In the genomic region with DNA sequence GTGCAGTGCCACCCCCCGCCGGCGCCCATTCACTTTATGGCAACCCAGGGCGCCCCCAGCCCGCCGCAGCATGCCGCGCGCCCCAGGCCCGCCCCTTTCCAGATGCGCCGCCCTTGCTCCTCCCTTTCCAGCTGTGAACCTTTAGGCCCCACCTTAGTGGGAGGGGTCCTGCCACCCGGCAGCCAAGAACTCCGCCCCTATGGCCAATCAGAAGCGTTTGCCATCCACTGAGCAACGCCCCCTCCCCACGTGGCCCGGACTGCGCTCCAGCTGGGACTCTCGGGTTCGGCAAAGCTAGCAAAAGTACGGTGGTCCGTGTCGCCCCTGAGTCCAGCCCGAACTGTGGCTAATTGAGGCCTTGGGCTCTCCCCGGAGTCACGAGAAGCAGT, we compare ENCODE assay signal across 9 mouse cellular contexts. TPM values are rescaled to one million over a fixed set of nuclear protein-coding genes. Genes with fewer than 3 reads are reported as not detected.
DNase-seq lines count a peak whose midpoint lies in the region; ATAC-seq and TF ChIP-seq lines count a peak whose summit lies in the region.
"Had no signal": no experiment of that assay in that cellular context is flagged by ENCODE, and none has a peak within 500 bp of the region (broad histone marks: within the 10 kb centered on the region; RNA-seq: fewer than 3 reads in every experiment).

No protein-coding gene starts in this region.

- H3K36me3 ChIP-seq in CH12.LX (replicated peaks in 1 of 2; ENCODE audit: control insufficient read depth in 1 of 2, insufficient read depth in 1 of 2, low read length in 1 of 2) (no peaks in the 10 kb centered on the region), macrophage (ENCODE audit: inconsistent target) (no peaks in the 10 kb centered on the region)
- H3K36me3 ChIP-seq in forebrain, embryonic 15.5 days, result no peaks in the 10 kb centered on the region

- H3K27me3 ChIP-seq in CH12.LX (replicated peaks), result peaks cover 74% of the 10 kb centered on the region
- H3K27me3 ChIP-seq in forebrain, embryonic 15.5 days, result peaks cover 60% of the 10 kb centered on the region

- no peak for TF ChIP-seq RAD21 in CH12.LX (IDR thresholded peaks at IDR 0.05; ENCODE audit: low read depth, low read length)

- peak; percentile 85 for DNase-seq in CH12.LX (ENCODE audit: extremely low read depth)
- peak; percentile 86 for DNase-seq in adrenal gland, postnatal 25 days
- DNase-seq in heart, postnatal 4 days, result peak; percentile 90
- peak; percentile 22 for DNase-seq in layer of hippocampus, postnatal 25 days (ENCODE audit: extremely low spot score in 1 of 2, low spot score in 1 of 2)
- peak; percentile 80 to 84 for DNase-seq in right cerebral cortex, postnatal 10 days (ENCODE audit: low spot score in 2 of 2)
- DNase-seq in urinary bladder, postnatal 10 days (ENCODE audit: low spot score), result peak; percentile 45

- dilution Hi-C loops in CH12.LX (cut with MboI; ENCODE audit: extremely low pct_ligation_motif_present, extremely low pct_unique_long_range_greater_than_20kb, low sequenced_read_pairs), result no loop called here

- no peak overlapping the region for H3K9ac ChIP-seq in CH12.LX (ENCODE audit: insufficient read depth, low read depth)
- no peak overlapping the region; the same call in 1 of the 2 replicates for H3K9ac ChIP-seq in forebrain, embryonic 15.5 days (replicated peaks)

- TF ChIP-seq EP300 in CH12.LX (IDR thresholded peaks at IDR 0.05; ENCODE audit: low read length), result no peak

- H3K4me3 ChIP-seq in CH12.LX (replicated peaks in 1 of 3; ENCODE audit: low read depth in 2 of 3, low read length in 2 of 3, poor library complexity in 1 of 3) (peak overlapping the region in 2 of 3 experiments; percentile 22 to 47), macrophage (ENCODE audit: inconsistent target) (peak overlapping the region; percentile 5; the same call in 1 of the 2 replicates)
- peak overlapping the region; percentile 43 for H3K4me3 ChIP-seq in forebrain, embryonic 15.5 days

- no peak for TF ChIP-seq POLR2A in CH12.LX (IDR thresholded peaks at IDR 0.05; ENCODE audit: low read depth, low read length)

- in situ Hi-C loops in CH12.LX (cut with MboI; ENCODE audit: low pct_ligation_motif_present, low pct_unique_long_range_greater_than_20kb, low sequenced_read_pairs), result no loop called here

- H3K27ac ChIP-seq in CH12.LX (ENCODE audit: insufficient read depth, low read depth), result no peak overlapping the region
- H3K27ac ChIP-seq in forebrain, embryonic 15.5 days (replicated peaks), result no peak overlapping the region
- no peak overlapping the region for H3K27ac ChIP-seq in macrophage

- H3K79me2 ChIP-seq in CH12.LX (replicated peaks; ENCODE audit: control insufficient read depth, extremely low read depth, insufficient read depth, poor library complexity, severe bottlenecking), result peaks cover 8% of the 10 kb centered on the region; the same call in 1 of the 2 replicates
- H3K79me2 ChIP-seq in macrophage (ENCODE audit: inconsistent target), result peaks cover 8% of the 10 kb centered on the region

- no peak; the same call in 1 of the 2 replicates for ATAC-seq in forebrain, embryonic 15.5 days (replicated peaks)

- H3K4me1 ChIP-seq in CH12.LX (ENCODE audit: control insufficient read depth in 1 of 2, insufficient read depth in 2 of 2), result peaks cover 2 to 17% of the 10 kb centered on the region in 2 experiments; a peak in 3 of 4 replicates
- peaks cover 24% of the 10 kb centered on the region for H3K4me1 ChIP-seq in forebrain, embryonic 15.5 days

- peaks cover 3% of the 10 kb centered on the region for H3K9me3 ChIP-seq in CH12.LX (replicated peaks; ENCODE audit: low read length)
- no peaks in the 10 kb centered on the region for H3K9me3 ChIP-seq in forebrain, embryonic 15.5 days

- H3K4me2 ChIP-seq in CH12.LX (ENCODE audit: insufficient read depth, low read depth, poor library complexity, severe bottlenecking), result peak overlapping the region; percentile 87
- H3K4me2 ChIP-seq in forebrain, embryonic 15.5 days (replicated peaks), result peak overlapping the region; percentile 76

- under 1% methylated on average over 27 of the region's 27 CpGs for WGBS in forebrain, embryonic 15.5 days
- WGBS in macrophage (ENCODE audit: missing documents), result 2% methylated on average over 27 of the region's 27 CpGs

- no peak for TF ChIP-seq CTCF in CH12.LX (conservative IDR thresholded peaks at IDR 0.05 in 1 of 2, IDR thresholded peaks at IDR 0.05 in 1 of 2; ENCODE audit: low read depth in 2 of 2, low read length in 2 of 2)

TF ChIP-seq in CH12.LX, 34 proteins besides CTCF, POLR2A, EP300 and RAD21:
- TF ChIP-seq SIN3A (IDR thresholded peaks at IDR 0.05; ENCODE audit: low read length) (peak; percentile 92), USF1 (IDR thresholded peaks at IDR 0.05; ENCODE audit: low read depth, low read length) (peak; percentile 76), IRF4 (IDR thresholded peaks at IDR 0.05; ENCODE audit: low read depth, low read length) (no peak), ZKSCAN1 (IDR thresholded peaks at IDR 0.05; ENCODE audit: borderline replicate concordance, low read depth, low read length) (no peak), MYC (IDR thresholded peaks at IDR 0.05; ENCODE audit: low read depth, low read length) (0 out of 2 replicates have a peak, but pooled peaks have one; percentile 47), MAX (IDR thresholded peaks at IDR 0.05; ENCODE audit: low read length) (peak; percentile 88), USF2 (conservative IDR thresholded peaks at IDR 0.05; ENCODE audit: low read depth, low read length) (peak; percentile 17; the same call in 1 of the 2 replicates), MXI1 (IDR thresholded peaks at IDR 0.05; ENCODE audit: low read depth, low read length) (peak; percentile 99), ELF1 (IDR thresholded peaks at IDR 0.05; ENCODE audit: low read depth, low read length) (peak; percentile 14; the same call in 1 of the 2 replicates)

RNA-seq across cellular contexts. Expression of a gene that starts 0.2 kb away (rescaled TPM):
- total RNA-seq in CH12.LX (2012; rRNA removed), result not detected in 2 replicates
- not detected in 2 replicates for total RNA-seq in CH12.LX (2014; rRNA removed)
- not detected in 2 replicates for polyA plus RNA-seq in CH12.LX (2012; ENCODE audit: insufficient read length, low read depth)
- not detected in 2 replicates for total RNA-seq in adrenal gland, postnatal 25 days (2021)
- polyA plus RNA-seq in forebrain, embryonic 15.5 days (2015; fragmentation: Nextera tagmentation; extraction: Ambion mirVana), result not detected in 2 replicates
- not detected for total RNA-seq in heart, postnatal 4 days (2021)
- not detected for total RNA-seq in layer of hippocampus, postnatal 25 days (2021)
- not detected for total RNA-seq in macrophage (2018; cell fraction: chromatin; rRNA removed)
- not detected for total RNA-seq in macrophage (2018; cell fraction: cytosol; rRNA removed)
- total RNA-seq in macrophage (2018; cell fraction: nucleus; rRNA removed), result not detected
- polyA plus RNA-seq in macrophage (2018), result not detected in 3 replicates
- total RNA-seq: hematopoietic stem cell, adult 5-6 weeks had no signal

RNA-seq across cellular contexts. Expression of a gene that starts 3.9 kb away (rescaled TPM):
- 18.7 and 22.7 TPM in 2 replicates for total RNA-seq in CH12.LX (2012; rRNA removed)
- 7.1 and 8.6 TPM in 2 replicates for total RNA-seq in CH12.LX (2014; rRNA removed)
- polyA plus RNA-seq in CH12.LX (2012; ENCODE audit: insufficient read length, low read depth), result 23.9 and 26.1 TPM in 2 replicates
- 76.8 and 97.2 TPM in 2 replicates for total RNA-seq in adrenal gland, postnatal 25 days (2021)
- 65.6 and 71.3 TPM in 2 replicates for polyA plus RNA-seq in forebrain, embryonic 15.5 days (2015; fragmentation: Nextera tagmentation; extraction: Ambion mirVana)
- 10 to 100 TPM; 57.6 to 58.3 TPM for total RNA-seq in heart, postnatal 4 days (2021)
- total RNA-seq in layer of hippocampus, postnatal 25 days (2021), result 10 to 100 TPM; 93.3 to 97.6 TPM
- 100 to 1,000 TPM in 21 of 26 experiments, 10 to 100 TPM in 5; 40.6 to 181 (median 146) TPM for total RNA-seq in macrophage (2018; cell fraction: chromatin; rRNA removed)
- 10 to 100 TPM; 21.1 to 40.4 (median 29.2) TPM for total RNA-seq in macrophage (2018; cell fraction: cytosol; rRNA removed)
- 100 to 1,000 TPM in 5 of 26 experiments, 10 to 100 TPM in 21; 35.9 to 116 (median 75.5) TPM for total RNA-seq in macrophage (2018; cell fraction: nucleus; rRNA removed)
- polyA plus RNA-seq in macrophage (2018), result 26.0 to 52.8 TPM (median 26.1 TPM) in 3 replicates

RNA-seq across cellular contexts. Expression of a gene that starts 16.7 kb away (rescaled TPM):
- not detected in 2 replicates for total RNA-seq in CH12.LX (2012; rRNA removed)
- not detected in 2 replicates for total RNA-seq in CH12.LX (2014; rRNA removed)
- polyA plus RNA-seq in CH12.LX (2012; ENCODE audit: insufficient read length, low read depth), result not detected in 2 replicates
- 4.7 and 10.9 TPM in 2 replicates for total RNA-seq in adrenal gland, postnatal 25 days (2021)
- polyA plus RNA-seq in forebrain, embryonic 15.5 days (2015; fragmentation: Nextera tagmentation; extraction: Ambion mirVana), result not detected in 2 replicates
- not detected for total RNA-seq in heart, postnatal 4 days (2021)
- total RNA-seq in layer of hippocampus, postnatal 25 days (2021), result not detected
- not detected for total RNA-seq in macrophage (2018; cell fraction: chromatin; rRNA removed)
- total RNA-seq in macrophage (2018; cell fraction: cytosol; rRNA removed), result under 1 TPM in 1 of 26 experiments, not detected in 25; 0.09 TPM
- not detected for total RNA-seq in macrophage (2018; cell fraction: nucleus; rRNA removed)
- polyA plus RNA-seq in macrophage (2018), result 0.12 TPM in 1 of 3 replicates, not detected in the others

Comparison
In these comparisons a context has a peak if more than half of its experiments do, and no peak if none do; other contexts are left out.
1. DNase-seq: peak in every context shown above with its lines; median percentile 90 in heart, postnatal 4 days; 86 in adrenal gland, postnatal 25 days; 85 in CH12.LX; 82 in right cerebral cortex, postnatal 10 days; 45 in urinary bladder, postnatal 10 days; 22 in layer of hippocampus, postnatal 25 days.